Mouse (Mus musculus) left cerebral cortex, adult 18-20 months (tissue): ENCODE data around the gene Pigg. TPM values are rescaled to one million over a fixed set of nuclear protein-coding genes. Genes with fewer than 3 reads are reported as not detected.

Source experiments
- total RNA-seq, 2 experiments: library from RNA; stranded (reverse); gene quantifications; 2 replicates each; pipeline ENCODE4 v1.2.3; 2021

The Pigg gene
- total RNA-seq, 2 experiments from 2014 or later: 12.4 to 13.0 TPM

Other genes starting within 250 kb of the Pigg start
- gene Mtf2, start 246.9 kb upstream of the Pigg start, total RNA-seq: 10 to 100 TPM; 57.4 to 58.0 TPM
- gene Tmed5, start 180.0 kb upstream of the Pigg start, total RNA-seq: 10 to 100 TPM; 28.6 to 30.3 TPM
- gene Ccdc18, start 179.7 kb upstream of the Pigg start, total RNA-seq: 1 to 10 TPM; 1.4 to 1.6 TPM
- gene Dr1, start 43.7 kb upstream of the Pigg start, total RNA-seq: 10 to 100 TPM; 36.1 to 37.0 TPM
- 10 to 100 TPM; 56.6 to 62.8 TPM for gene Gm42517, start 55.3 kb downstream of the Pigg start, total RNA-seq
- under 1 TPM; 0.42 to 0.66 TPM for gene Pde6b, start 75.8 kb downstream of the Pigg start, total RNA-seq
- gene Atp5k, start 121.8 kb downstream of the Pigg start, total RNA-seq: 100 to 1,000 TPM; 232 to 256 TPM
- under 1 TPM; 0.74 to 0.87 TPM for gene Mfsd7a, start 136.3 kb downstream of the Pigg start, total RNA-seq
- gene Pcgf3, start 148.6 kb downstream of the Pigg start, total RNA-seq: 10 to 100 TPM; 37.5 to 41.8 TPM
- gene Cplx1, start 237.4 kb downstream of the Pigg start, total RNA-seq: 100 to 1,000 TPM; 674 to 788 TPM